Mouse (Mus musculus): ENCODE results near the gene Prkg1. TPM values are rescaled to one million over a fixed set of nuclear protein-coding genes. Genes with fewer than 3 reads are reported as not detected.

The Prkg1 gene
- total RNA-seq, 1 experiment, result 1.5 TPM

DNA sequence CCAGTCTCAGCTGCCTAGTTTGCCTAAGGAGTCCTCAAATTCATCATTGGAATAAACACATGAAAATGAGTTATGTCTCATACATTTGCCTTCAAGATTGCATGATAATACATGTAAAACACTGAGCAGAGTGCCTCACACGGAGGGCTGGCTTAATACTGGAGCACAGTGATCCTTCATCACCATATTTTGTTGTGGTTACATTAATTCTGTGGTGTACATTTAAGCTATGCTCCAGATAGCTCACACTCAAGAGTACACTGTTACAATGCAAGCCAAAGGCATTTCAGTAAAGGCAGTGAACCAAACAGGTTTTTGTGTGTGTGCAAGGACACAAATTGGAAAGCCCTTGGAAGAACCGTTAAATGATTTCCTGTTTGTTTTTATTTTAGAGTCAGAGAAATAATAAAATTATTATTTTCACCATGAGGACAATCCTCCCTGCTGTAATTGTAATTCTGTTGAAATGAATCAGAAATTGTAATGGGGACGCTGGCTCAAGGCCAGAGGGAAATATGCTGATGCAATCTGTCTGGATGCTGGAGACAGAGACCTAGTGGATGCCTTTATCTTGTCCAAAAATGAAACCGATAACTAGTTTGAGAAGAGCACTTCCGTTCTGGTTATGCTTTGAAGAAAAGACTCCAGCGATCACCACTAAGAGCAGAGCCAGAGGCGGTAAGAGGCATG lies 484.9 kb downstream of the Prkg1 start:
- no peak for TF ChIP-seq ZNF384 (IDR thresholded peaks at IDR 0.05; ENCODE audit: low read depth, low read length)
- no peak for TF ChIP-seq MAFK (IDR thresholded peaks at IDR 0.05; ENCODE audit: insufficient read depth, low read depth, low read length)
- TF ChIP-seq HCFC1 (IDR thresholded peaks at IDR 0.05; ENCODE audit: borderline replicate concordance, insufficient read depth, low read length), result no peak
- no peak for TF ChIP-seq CHD2 (IDR thresholded peaks at IDR 0.05; ENCODE audit: low read depth, low read length)
- TF ChIP-seq ZC3H11A (IDR thresholded peaks at IDR 0.05; ENCODE audit: borderline replicate concordance, low read depth, low read length), result no peak

DNA sequence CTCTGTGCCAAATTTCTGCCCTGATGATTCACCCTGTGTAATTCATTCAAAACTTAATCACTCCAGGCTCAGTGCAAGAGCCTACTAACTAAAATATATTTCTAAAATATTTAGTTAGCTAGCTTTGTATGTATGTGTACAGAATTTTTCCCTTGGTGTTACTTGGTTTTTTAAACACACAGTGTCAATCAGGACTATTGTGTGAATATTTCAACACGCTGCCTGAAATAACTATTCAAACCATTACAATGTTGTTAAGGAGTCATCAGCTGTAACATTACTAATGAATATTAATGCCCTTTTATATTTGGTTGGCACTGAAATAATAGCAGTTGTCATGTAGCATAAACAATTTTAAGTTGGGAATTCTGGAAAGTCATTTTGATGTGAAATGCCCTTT lies 502.4 kb downstream of the Prkg1 start:
- Histone ChIP-seq H3K4me1 (ENCODE audit: control insufficient read depth in 2 of 2, insufficient read depth in 2 of 2, low read length in 2 of 2, poor library complexity in 1 of 2) (no peaks in the 10 kb centered on the region), H3K4me3 (ENCODE audit: insufficient read depth in 1 of 2, low read depth in 1 of 2, low read length in 2 of 2, poor library complexity in 1 of 2, severe bottlenecking in 1 of 2) (no peak overlapping the region), H3K27ac (ENCODE audit: insufficient read depth, low read depth, low read length, poor library complexity, severe bottlenecking) (no peak overlapping the region), H3K9me3 (ENCODE audit: control insufficient read depth, insufficient read depth, low read depth, low read length) (no peaks in the 10 kb centered on the region), H3K36me3 (ENCODE audit: control insufficient read depth, insufficient read depth, low read length, poor library complexity, severe bottlenecking) (no peaks in the 10 kb centered on the region), H3K9ac (ENCODE audit: insufficient read depth, low read depth, low read length, poor library complexity, severe bottlenecking) (no peak overlapping the region)
- DNase-seq (ENCODE audit: low read depth, low spot score), result no peak
- in situ Hi-C loops (cut with MboI; ENCODE audit: low sequenced_read_pairs in 2 of 2, unreplicated experiment in 2 of 2), result no loop called here
- no peak for TF ChIP-seq ZC3H11A (IDR thresholded peaks at IDR 0.05; ENCODE audit: borderline replicate concordance, low read depth, low read length)
- no peak for TF ChIP-seq HCFC1 (IDR thresholded peaks at IDR 0.05; ENCODE audit: borderline replicate concordance, insufficient read depth, low read length)
- TF ChIP-seq CHD2 (IDR thresholded peaks at IDR 0.05; ENCODE audit: low read depth, low read length), result no peak
- no peak for TF ChIP-seq ZNF384 (IDR thresholded peaks at IDR 0.05; ENCODE audit: low read depth, low read length)
- TF ChIP-seq MAFK (IDR thresholded peaks at IDR 0.05; ENCODE audit: insufficient read depth, low read depth, low read length), result no peak

More for the DNA sequence above, 484.9 kb downstream of the Prkg1 start:
- Histone ChIP-seq H3K9me3 (ENCODE audit: control insufficient read depth, insufficient read depth, low read depth, low read length) (no peaks in the 10 kb centered on the region), H3K36me3 (ENCODE audit: control insufficient read depth, insufficient read depth, low read length, poor library complexity, severe bottlenecking) (no peaks in the 10 kb centered on the region), H3K4me1 (ENCODE audit: control insufficient read depth in 2 of 2, insufficient read depth in 2 of 2, low read length in 2 of 2, poor library complexity in 1 of 2) (no peaks in the 10 kb centered on the region), H3K4me3 (ENCODE audit: insufficient read depth in 1 of 2, low read depth in 1 of 2, low read length in 2 of 2, poor library complexity in 1 of 2, severe bottlenecking in 1 of 2) (no peak overlapping the region), H3K27ac (ENCODE audit: insufficient read depth, low read depth, low read length, poor library complexity, severe bottlenecking) (no peak overlapping the region), H3K9ac (ENCODE audit: insufficient read depth, low read depth, low read length, poor library complexity, severe bottlenecking) (no peak overlapping the region)
- no peak for DNase-seq (ENCODE audit: low read depth, low spot score)
- in situ Hi-C loops (cut with MboI; ENCODE audit: low sequenced_read_pairs in 2 of 2, unreplicated experiment in 2 of 2), result no loop called here

DNA sequence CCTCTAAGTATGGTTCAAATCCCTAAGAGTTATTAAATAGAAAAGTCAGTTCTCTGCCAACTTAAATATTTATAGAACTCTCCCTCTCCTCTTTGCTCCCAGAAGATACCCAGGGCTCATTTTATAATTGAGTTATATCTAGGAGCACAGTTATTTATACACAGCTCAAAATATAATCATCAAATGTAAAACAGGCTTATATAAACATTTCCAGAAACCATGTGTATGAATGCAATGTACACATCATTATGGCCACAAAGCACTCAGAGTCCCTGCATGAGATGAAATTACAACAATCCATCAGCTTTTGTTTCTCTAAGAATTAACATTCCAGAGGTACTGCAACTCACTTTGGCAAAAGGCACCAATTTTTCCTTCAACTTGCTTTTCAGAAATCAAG lies 504.3 kb downstream of the Prkg1 start:
- TF ChIP-seq MAFK (IDR thresholded peaks at IDR 0.05; ENCODE audit: insufficient read depth, low read depth, low read length), result no peak
- no peak for TF ChIP-seq CHD2 (IDR thresholded peaks at IDR 0.05; ENCODE audit: low read depth, low read length)
- no peak for TF ChIP-seq ZNF384 (IDR thresholded peaks at IDR 0.05; ENCODE audit: low read depth, low read length)
- no peak for TF ChIP-seq ZC3H11A (IDR thresholded peaks at IDR 0.05; ENCODE audit: borderline replicate concordance, low read depth, low read length)
- TF ChIP-seq HCFC1 (IDR thresholded peaks at IDR 0.05; ENCODE audit: borderline replicate concordance, insufficient read depth, low read length), result no peak

DNA sequence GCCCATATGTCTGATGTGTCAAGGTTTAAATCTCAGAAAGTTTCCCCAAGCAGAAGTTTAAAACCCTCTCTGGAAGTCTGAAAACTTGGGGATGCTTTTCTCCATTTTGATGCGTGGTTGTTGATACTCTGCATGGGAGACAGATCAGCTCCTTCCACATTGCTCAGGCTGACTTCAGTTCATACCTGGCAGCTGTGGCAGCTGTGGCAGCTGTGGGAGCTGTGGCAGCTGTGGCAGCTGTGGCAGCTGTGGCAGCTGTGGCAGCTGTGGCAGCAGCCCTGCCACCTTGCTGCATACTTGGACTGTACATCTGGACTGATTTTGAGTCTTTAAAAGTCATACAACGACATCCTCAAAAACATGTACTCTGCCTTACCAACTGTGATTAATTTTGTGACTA lies 509.1 kb downstream of the Prkg1 start:
- Histone ChIP-seq H3K9ac (ENCODE audit: insufficient read depth, low read depth, low read length, poor library complexity, severe bottlenecking) (no peak overlapping the region), H3K9me3 (ENCODE audit: control insufficient read depth, insufficient read depth, low read depth, low read length) (no peaks in the 10 kb centered on the region), H3K4me1 (ENCODE audit: control insufficient read depth in 2 of 2, insufficient read depth in 2 of 2, low read length in 2 of 2, poor library complexity in 1 of 2) (no peaks in the 10 kb centered on the region), H3K4me3 (ENCODE audit: insufficient read depth in 1 of 2, low read depth in 1 of 2, low read length in 2 of 2, poor library complexity in 1 of 2, severe bottlenecking in 1 of 2) (no peak overlapping the region), H3K36me3 (ENCODE audit: control insufficient read depth, insufficient read depth, low read length, poor library complexity, severe bottlenecking) (no peaks in the 10 kb centered on the region), H3K27ac (ENCODE audit: insufficient read depth, low read depth, low read length, poor library complexity, severe bottlenecking) (no peak overlapping the region)
- in situ Hi-C loops (cut with MboI; ENCODE audit: low sequenced_read_pairs in 2 of 2, unreplicated experiment in 2 of 2), result no loop called here
- TF ChIP-seq MAFK (IDR thresholded peaks at IDR 0.05; ENCODE audit: insufficient read depth, low read depth, low read length) (no peak), HCFC1 (IDR thresholded peaks at IDR 0.05; ENCODE audit: borderline replicate concordance, insufficient read depth, low read length) (no peak)
- no peak for DNase-seq (ENCODE audit: low read depth, low spot score)

More for the DNA sequence above, 504.3 kb downstream of the Prkg1 start:
- in situ Hi-C loops (cut with MboI; ENCODE audit: low sequenced_read_pairs in 2 of 2, unreplicated experiment in 2 of 2), result no loop called here
- Histone ChIP-seq H3K4me1 (ENCODE audit: control insufficient read depth in 2 of 2, insufficient read depth in 2 of 2, low read length in 2 of 2, poor library complexity in 1 of 2) (no peaks in the 10 kb centered on the region), H3K4me3 (ENCODE audit: insufficient read depth in 1 of 2, low read depth in 1 of 2, low read length in 2 of 2, poor library complexity in 1 of 2, severe bottlenecking in 1 of 2) (no peak overlapping the region), H3K9ac (ENCODE audit: insufficient read depth, low read depth, low read length, poor library complexity, severe bottlenecking) (no peak overlapping the region), H3K27ac (ENCODE audit: insufficient read depth, low read depth, low read length, poor library complexity, severe bottlenecking) (no peak overlapping the region), H3K36me3 (ENCODE audit: control insufficient read depth, insufficient read depth, low read length, poor library complexity, severe bottlenecking) (no peaks in the 10 kb centered on the region), H3K9me3 (ENCODE audit: control insufficient read depth, insufficient read depth, low read depth, low read length) (no peaks in the 10 kb centered on the region)
- DNase-seq (ENCODE audit: low read depth, low spot score), result no peak

DNA sequence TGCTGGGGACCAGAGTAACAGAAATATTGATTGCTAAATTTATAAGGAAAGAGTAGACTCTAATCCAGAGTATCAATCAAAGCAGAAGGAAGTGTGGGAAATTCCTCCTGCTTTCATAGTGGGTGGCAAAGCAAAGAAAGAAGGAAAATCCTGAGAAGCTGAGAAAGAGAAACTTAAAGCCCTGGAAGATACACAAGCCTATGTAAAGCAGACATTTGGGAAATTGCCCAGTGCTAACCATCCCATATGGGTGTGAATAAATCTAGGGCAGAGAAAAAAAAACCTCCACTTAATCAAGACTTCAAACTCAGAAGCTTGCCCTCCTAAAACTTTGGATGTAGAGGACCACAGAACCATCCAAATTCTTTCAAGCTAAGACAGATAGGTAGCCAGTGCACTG lies 532.4 kb downstream of the Prkg1 start:
- in situ Hi-C loops (cut with MboI; ENCODE audit: low sequenced_read_pairs in 2 of 2, unreplicated experiment in 2 of 2), result no loop called here
- Histone ChIP-seq H3K36me3 (ENCODE audit: control insufficient read depth, insufficient read depth, low read length, poor library complexity, severe bottlenecking) (no peaks in the 10 kb centered on the region), H3K27ac (ENCODE audit: insufficient read depth, low read depth, low read length, poor library complexity, severe bottlenecking) (no peak overlapping the region)

More for the DNA sequence above, 532.4 kb downstream of the Prkg1 start:
- Histone ChIP-seq H3K4me1 (ENCODE audit: control insufficient read depth in 2 of 2, insufficient read depth in 2 of 2, low read length in 2 of 2, poor library complexity in 1 of 2) (no peaks in the 10 kb centered on the region), H3K9me3 (ENCODE audit: control insufficient read depth, insufficient read depth, low read depth, low read length) (no peaks in the 10 kb centered on the region), H3K9ac (ENCODE audit: insufficient read depth, low read depth, low read length, poor library complexity, severe bottlenecking) (no peak overlapping the region), H3K4me3 (ENCODE audit: insufficient read depth in 1 of 2, low read depth in 1 of 2, low read length in 2 of 2, poor library complexity in 1 of 2, severe bottlenecking in 1 of 2) (no peak overlapping the region)
- DNase-seq (ENCODE audit: low read depth, low spot score), result no peak
- TF ChIP-seq ZNF384 (IDR thresholded peaks at IDR 0.05; ENCODE audit: low read depth, low read length) (no peak), CHD2 (IDR thresholded peaks at IDR 0.05; ENCODE audit: low read depth, low read length) (no peak), ZC3H11A (IDR thresholded peaks at IDR 0.05; ENCODE audit: borderline replicate concordance, low read depth, low read length) (no peak), MAFK (IDR thresholded peaks at IDR 0.05; ENCODE audit: insufficient read depth, low read depth, low read length) (no peak), HCFC1 (IDR thresholded peaks at IDR 0.05; ENCODE audit: borderline replicate concordance, insufficient read depth, low read length) (no peak)

Data from ES-E14 (cell line).